Mouse (Mus musculus) forebrain, embryonic 11.5 days (tissue): ENCODE data around the gene Tcte2. TPM values are rescaled to one million over a fixed set of nuclear protein-coding genes. Genes with fewer than 3 reads are reported as not detected.
A peak's percentile ranks its signal among the peaks of the same experiment; 100 is the strongest.

Source experiments
- ATAC-seq: fragments of 200-750 bp; cut with Nextera tagmentation; replicated peaks from 2 replicates; pipeline ENCODE4 v1.8.0; 2017; ENCODE audit warnings: moderate TSS enrichment; ENCODE audit not compliant: low FRiP score
- DNase-seq: peaks from one replicate; pipeline ENCODE4 v3.0.0-alpha.2; 2017; ENCODE audit warnings: low spot score
- H3K27ac ChIP-seq: fragments of 300-500 bp; sonication (generic); 2 replicates; pipeline ENCODE4 v1.5.1; 2014; ENCODE audit warnings: low read depth, low read length
- H3K27me3 ChIP-seq: fragments of 300-500 bp; sonication (generic); 2 replicates; pipeline ENCODE4 v1.6.1; 2014; ENCODE audit warnings: mild to moderate bottlenecking, low read length, mixed read lengths; ENCODE audit not compliant: control insufficient read depth, insufficient read depth
- H3K36me3 ChIP-seq: fragments of 300-500 bp; sonication (generic); 2 replicates; pipeline ENCODE4 v1.6.1; 2014; ENCODE audit warnings: mild to moderate bottlenecking, low read length, moderate library complexity, mixed read lengths; ENCODE audit not compliant: control insufficient read depth, insufficient read depth
- H3K4me1 ChIP-seq: fragments of 300-500 bp; sonication (generic); replicated peaks from 2 replicates; pipeline ENCODE4 v1.6.1; 2014; ENCODE audit warnings: low read length, mixed read lengths; ENCODE audit not compliant: control insufficient read depth, insufficient read depth
- H3K4me2 ChIP-seq: fragments of 300-500 bp; sonication (generic); 2 replicates; pipeline ENCODE4 v1.6.1; 2014; ENCODE audit warnings: low read depth, mild to moderate bottlenecking, low read length, moderate library complexity, mixed read lengths; ENCODE audit not compliant: severe bottlenecking
- H3K4me3 ChIP-seq: fragments of 300-500 bp; sonication (generic); 2 replicates; pipeline ENCODE4 v1.5.1; 2014; ENCODE audit warnings: low read depth, low read length
- H3K9ac ChIP-seq: fragments of 300-500 bp; sonication (generic); 2 replicates; pipeline ENCODE4 v1.6.1; 2014; ENCODE audit warnings: low read length
- H3K9me3 ChIP-seq: fragments of 300-500 bp; sonication (generic); 2 replicates; pipeline ENCODE4 v1.6.1; 2016; ENCODE audit warnings: low read length, mixed read lengths; ENCODE audit not compliant: control insufficient read depth
- WGBS: fragments of 180-500 bp; shearing (Covaris S2); extraction: QIAGEN DNeasy Blood & Tissue Kit; methylation state at CpG from one replicate; pipeline ENCODE4 v1.1.7; 2014; 5-methylcytosine and 5-hydroxymethylcytosine counted together
- polyA plus RNA-seq: library from polyadenylated mRNA; unstranded; fragments of >200 nt; fragmentation: Nextera tagmentation; extraction: Ambion mirVana; gene quantifications from 2 replicates; pipeline ENCODE4 v1.2.1, GENCODE M21; 2014

The Tcte2 gene
- polyA plus RNA-seq, 1 experiment from 2014 or later = 11.6 TPM

DNA sequence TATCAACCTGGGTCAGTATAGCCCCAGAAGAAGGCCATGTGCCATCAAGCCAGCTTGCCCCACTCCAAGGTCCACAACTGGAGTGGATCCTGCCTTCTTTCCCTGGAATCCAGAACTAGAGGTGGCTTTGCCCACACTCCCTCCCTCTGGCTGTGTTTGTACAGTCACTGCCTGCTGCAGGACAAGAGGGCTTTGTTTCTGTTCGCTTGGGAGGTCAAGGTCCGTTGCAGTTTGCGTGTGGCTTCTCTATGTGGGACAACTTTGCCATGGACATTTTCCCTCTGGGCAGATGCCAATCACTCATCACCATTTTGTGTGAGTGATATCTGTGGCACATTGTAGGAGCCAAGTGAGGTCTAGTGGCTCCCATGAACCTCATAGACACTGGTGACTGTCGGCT is 89.9 kb downstream of the Tcte2 start:
- Histone ChIP-seq H3K4me2 (no peak overlapping the region), H3K9ac (no peak overlapping the region), H3K36me3 (no peaks in the 10 kb centered on the region), H3K27me3 (no peaks in the 10 kb centered on the region), H3K4me1 (peaks cover 26% of the 10 kb centered on the region), H3K9me3 (no peaks in the 10 kb centered on the region), H3K4me3 (no peak overlapping the region), H3K27ac (no peak overlapping the region)
- no peak for DNase-seq
- no peak for ATAC-seq
- 76% methylated on average over 4 of the region's 4 CpGs for WGBS

DNA sequence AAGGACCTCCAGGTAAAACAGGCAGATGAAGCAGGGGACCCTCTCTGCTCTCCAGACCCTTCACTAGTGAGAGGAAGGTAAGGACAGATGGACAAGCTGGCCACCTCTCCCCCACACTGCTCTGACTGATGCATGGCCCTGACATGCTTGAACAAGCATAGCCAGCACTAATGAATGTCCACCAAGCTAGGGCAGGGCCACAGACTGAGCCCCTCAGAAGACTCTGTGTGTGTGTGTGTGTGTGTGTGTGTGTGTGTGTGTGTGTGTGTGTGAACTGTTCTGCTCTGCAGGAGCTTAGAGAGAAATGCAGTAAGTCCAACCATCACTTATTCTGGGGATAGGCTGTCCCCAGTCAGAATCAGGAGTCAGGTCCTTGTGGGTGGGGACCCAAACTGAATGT is 91.4 kb downstream of the Tcte2 start:
- Histone ChIP-seq H3K9ac (no peak overlapping the region), H3K27ac (peak overlapping the region; percentile 99), H3K4me3 (no peak overlapping the region), H3K27me3 (no peaks in the 10 kb centered on the region), H3K4me2 (no peak overlapping the region), H3K36me3 (no peaks in the 10 kb centered on the region), H3K9me3 (no peaks in the 10 kb centered on the region), H3K4me1 (peaks cover 32% of the 10 kb centered on the region)
- DNase-seq (no peak), ATAC-seq (no peak)

DNA sequence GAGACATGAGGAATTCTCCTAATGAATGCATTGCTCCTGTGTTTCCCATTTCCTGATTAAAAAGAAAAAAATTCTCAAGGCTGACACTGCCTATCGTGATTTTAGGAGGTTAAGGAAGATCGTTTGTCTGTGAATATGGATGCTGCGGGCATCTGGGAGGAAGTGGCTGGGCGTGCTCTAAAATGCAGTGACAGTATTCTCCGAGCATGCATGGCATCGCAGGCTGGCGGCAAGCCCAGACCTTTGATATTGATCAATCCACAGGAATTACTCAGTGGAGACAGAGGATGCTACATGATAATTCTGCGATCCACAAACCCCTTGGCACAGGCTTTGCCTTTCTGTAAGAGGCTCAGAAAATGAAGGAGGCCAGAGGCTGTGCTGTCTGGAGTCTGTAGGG is 92.4 kb downstream of the Tcte2 start:
- WGBS = 11% methylated on average over 8 of the region's 8 CpGs
- Histone ChIP-seq H3K4me2 (peak overlapping the region; percentile 40; the same call in 1 of the 2 replicates), H3K27me3 (no peaks in the 10 kb centered on the region), H3K4me1 (peaks cover 32% of the 10 kb centered on the region), H3K9ac (peak overlapping the region; percentile 20), H3K9me3 (no peaks in the 10 kb centered on the region), H3K4me3 (no peak overlapping the region), H3K36me3 (no peaks in the 10 kb centered on the region), H3K27ac (peak overlapping the region; percentile 99)
- DNase-seq = no peak
- ATAC-seq = peak; percentile 6

DNA sequence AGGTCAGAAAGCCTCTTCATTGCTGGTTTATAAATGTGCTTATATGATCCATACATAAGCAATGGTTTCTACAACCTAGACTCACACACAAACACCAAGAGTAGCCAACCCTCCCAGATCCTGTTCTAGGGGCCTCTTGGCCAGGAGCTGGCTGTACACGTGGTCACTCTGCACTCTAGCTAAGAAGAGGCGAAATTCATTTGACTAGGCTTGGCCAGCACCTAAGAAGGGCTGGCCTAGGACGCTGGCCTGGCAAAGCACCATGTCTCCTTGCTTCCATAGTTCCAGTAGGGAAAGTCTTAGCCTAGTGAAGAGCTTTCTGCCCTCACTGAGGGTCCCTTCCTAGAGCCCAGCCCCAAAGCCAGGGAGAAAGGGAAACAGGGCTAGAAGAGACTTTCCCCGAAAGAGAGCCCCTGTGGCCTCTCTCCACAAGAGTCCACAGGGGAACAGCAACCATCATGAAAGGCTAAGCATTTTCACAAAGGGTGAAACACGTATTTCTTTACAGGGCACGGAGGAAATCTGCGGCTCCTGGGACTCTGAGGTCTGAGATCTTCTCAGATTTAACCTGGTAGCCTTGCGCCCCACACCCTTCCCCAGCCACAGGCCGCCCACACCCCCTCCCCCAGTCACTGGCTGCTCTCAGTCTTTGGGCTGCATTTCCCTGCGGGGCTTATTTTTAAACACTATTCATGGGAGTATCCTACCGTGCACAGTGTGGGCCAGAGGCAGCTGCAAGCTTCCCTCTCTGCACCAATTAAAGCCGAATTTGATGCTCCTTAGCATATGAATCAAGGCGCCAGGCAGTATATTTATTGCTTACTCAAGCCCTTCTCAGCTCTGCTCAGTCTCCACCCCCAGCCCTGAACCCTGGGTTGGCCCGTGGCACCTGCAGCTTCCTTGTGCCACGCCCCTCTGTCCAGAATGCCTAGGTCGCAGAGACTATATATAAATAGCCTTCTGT is 93.3 kb downstream of the Tcte2 start:
- 2% methylated on average over 16 of the region's 16 CpGs for WGBS
- peak; percentile 92 for ATAC-seq
- Histone ChIP-seq H3K36me3 (no peaks in the 10 kb centered on the region), H3K9me3 (no peaks in the 10 kb centered on the region), H3K27ac (peak overlapping the region; percentile 99), H3K27me3 (no peaks in the 10 kb centered on the region), H3K4me1 (peaks cover 32% of the 10 kb centered on the region), H3K9ac (peak overlapping the region; percentile 61), H3K4me3 (no peak overlapping the region; the same call in 1 of the 2 replicates), H3K4me2 (peak overlapping the region; percentile 40; the same call in 1 of the 2 replicates)
- peak; percentile 85 for DNase-seq

DNA sequence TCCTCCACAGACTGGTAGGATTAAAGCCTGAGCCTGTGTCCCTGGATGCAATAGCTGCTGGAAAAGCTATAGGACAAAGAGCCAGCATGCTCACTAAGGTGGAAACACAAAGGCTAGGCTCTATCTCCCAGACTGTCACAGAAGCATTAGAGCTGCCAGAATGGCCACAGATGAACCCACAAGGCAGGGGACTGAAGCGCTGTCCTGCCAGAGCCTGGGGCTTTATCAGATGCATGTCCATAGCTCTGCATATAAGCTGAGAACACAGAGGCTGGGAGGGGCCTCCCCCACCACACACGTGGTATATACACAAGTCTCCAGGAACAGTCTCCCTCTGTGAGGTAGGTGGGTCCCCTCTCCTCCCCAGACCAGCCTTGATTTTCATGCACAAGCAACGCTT is 94.6 kb downstream of the Tcte2 start:
- Histone ChIP-seq H3K9me3 (no peaks in the 10 kb centered on the region), H3K4me1 (peaks cover 32% of the 10 kb centered on the region), H3K27me3 (no peaks in the 10 kb centered on the region), H3K9ac (peak overlapping the region; percentile 42), H3K4me2 (0 out of 2 replicates have a peak overlapping the region, but pooled peaks have one; percentile 6), H3K4me3 (no peak overlapping the region), H3K36me3 (no peaks in the 10 kb centered on the region), H3K27ac (peak overlapping the region; percentile 99)
- 18% methylated on average over 3 of the region's 3 CpGs for WGBS
- peak; percentile 75 for DNase-seq
- ATAC-seq = peak; percentile 64

DNA sequence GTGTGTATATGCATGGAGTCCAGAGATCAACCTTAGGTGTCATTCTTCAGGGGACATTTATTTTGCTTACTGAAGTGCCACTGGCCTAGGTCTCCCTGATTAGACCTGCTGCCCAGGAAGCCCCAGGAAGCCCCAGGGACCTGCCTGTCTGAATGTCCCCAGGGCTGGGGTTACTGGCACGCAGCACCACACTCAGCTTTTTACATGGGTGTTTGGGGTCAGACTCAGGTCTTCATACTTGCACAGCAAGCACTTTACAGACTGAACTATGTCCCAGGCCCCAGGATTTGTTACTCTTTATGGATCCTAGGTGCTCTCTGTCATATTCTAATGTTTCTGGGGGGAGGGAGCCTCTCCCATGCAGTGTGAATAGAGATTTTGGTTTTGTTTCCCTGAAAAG is 95.9 kb downstream of the Tcte2 start:
- H3K9ac ChIP-seq = no peak overlapping the region
- no peak overlapping the region for H3K27ac ChIP-seq
- ATAC-seq (no peak), DNase-seq (no peak)
- no peaks in the 10 kb centered on the region for H3K27me3 ChIP-seq
- H3K4me2 ChIP-seq = no peak overlapping the region
- peaks cover 32% of the 10 kb centered on the region for H3K4me1 ChIP-seq
- H3K4me3 ChIP-seq = no peak overlapping the region
- WGBS = 83% methylated on average over 1 of the region's 1 CpGs
- H3K36me3 ChIP-seq = no peaks in the 10 kb centered on the region
- H3K9me3 ChIP-seq = no peaks in the 10 kb centered on the region

DNA sequence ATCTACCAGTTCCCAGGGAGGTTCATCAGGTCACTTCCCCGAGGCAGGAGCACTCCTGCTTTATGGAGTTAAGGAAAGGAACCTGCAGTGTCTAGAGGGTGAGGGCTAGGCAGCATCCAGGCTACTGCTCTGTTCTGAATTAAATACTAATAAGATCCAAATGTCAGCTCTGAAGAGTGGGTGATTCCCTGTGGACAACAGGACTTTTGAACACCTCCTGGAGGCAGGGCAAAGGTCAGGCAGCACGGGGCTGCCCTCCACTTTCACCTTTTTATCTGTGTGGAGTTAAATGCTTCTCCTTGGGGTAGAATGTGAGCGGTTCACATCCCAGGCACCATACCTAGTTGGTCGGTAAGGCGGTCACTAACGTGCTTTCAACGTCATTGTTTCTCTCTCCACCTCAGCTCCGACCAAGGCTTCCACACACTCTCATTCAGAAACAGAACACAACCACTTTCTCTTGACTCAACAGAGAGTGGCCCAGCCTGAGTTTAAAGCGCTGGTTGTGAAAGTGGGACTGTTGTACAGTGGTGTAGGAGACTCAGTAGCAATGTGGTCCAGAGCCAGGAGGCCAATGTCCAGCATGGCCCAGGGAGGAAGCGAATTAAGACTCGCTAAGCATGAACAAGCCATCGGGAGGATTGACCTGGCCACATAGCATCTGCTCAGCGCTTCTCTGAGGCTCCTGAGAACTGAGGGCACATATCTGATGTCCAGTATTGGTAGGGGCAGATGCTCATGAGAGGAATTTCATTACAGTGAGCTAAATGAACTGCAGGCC is 98.0 kb downstream of the Tcte2 start:
- H3K9ac ChIP-seq = no peak overlapping the region
- no peak overlapping the region for H3K4me3 ChIP-seq
- no peaks in the 10 kb centered on the region for H3K9me3 ChIP-seq
- no peaks in the 10 kb centered on the region for H3K27me3 ChIP-seq
- H3K4me2 ChIP-seq = no peak overlapping the region
- no peak overlapping the region for H3K27ac ChIP-seq
- H3K36me3 ChIP-seq = no peaks in the 10 kb centered on the region
- ATAC-seq (no peak), DNase-seq (no peak)
- 72% methylated on average over 13 of the region's 13 CpGs for WGBS
- H3K4me1 ChIP-seq = peaks cover 24% of the 10 kb centered on the region
